ENCODE assay signal across 8 mouse cellular contexts in genomic region chr19:58762848-58763541, GRCm38 (mm10). TPM values are rescaled to one million over a fixed set of nuclear protein-coding genes. Genes with fewer than 3 reads are reported as not detected.
A peak's percentile ranks its signal among the peaks of the same experiment; 100 is the strongest.
DNase-seq lines count a peak whose midpoint lies in the region; ATAC-seq and TF ChIP-seq lines count a peak whose summit lies in the region.

No protein-coding gene starts in this region.

- H3K4me3 ChIP-seq in heart, adult 2 months = no peak overlapping the region
- H3K4me3 ChIP-seq in kidney, adult 2 months (ENCODE audit: insufficient read depth, low read depth, low read length) = no peak overlapping the region
- no peak overlapping the region for H3K4me3 ChIP-seq in midbrain, embryonic 13.5 days (replicated peaks)
- H3K4me3 ChIP-seq in stomach, embryonic 15.5 days (replicated peaks) = no peak overlapping the region

- 14% methylated on average over 12 of the region's 12 CpGs for WGBS in heart, adult 2 months
- WGBS in kidney, adult 2 months = 18% methylated on average over 12 of the region's 12 CpGs
- 11% methylated on average over 12 of the region's 12 CpGs for WGBS in midbrain, embryonic 13.5 days
- WGBS in stomach, embryonic 15.5 days = 11% methylated on average over 12 of the region's 12 CpGs

- DNase-seq in adrenal gland, adult (ENCODE audit: inconsistent age in 2 of 2, low spot score in 1 of 2) = peak; percentile 52 to 81
- DNase-seq in embryo, embryonic 9.5 days (ENCODE audit: extremely low spot score) = peak; percentile 78
- peak; percentile 56 to 65 for DNase-seq in heart, adult 2 months
- peak; percentile 55 for DNase-seq in kidney, adult 2 months
- peak; percentile 85 for DNase-seq in left cerebral cortex, postnatal 4 days
- DNase-seq in c-Kit-positive CD71-positive TER-119-positive erythroid progenitor cells, embryonic 14.5 days (ENCODE audit: low spot score) = no peak

- TF ChIP-seq CTCF in heart, adult 2 months (IDR thresholded peaks at IDR 0.05) = peak; percentile 85
- peak; percentile 74 for TF ChIP-seq CTCF in kidney, adult 2 months (conservative IDR thresholded peaks at IDR 0.05; ENCODE audit: insufficient read depth, insufficient read length, low read depth, low read length)

- no peaks in the 10 kb centered on the region for H3K27me3 ChIP-seq in heart, adult 2 months (ENCODE audit: control insufficient read depth, insufficient read depth, low read length)
- no peaks in the 10 kb centered on the region for H3K27me3 ChIP-seq in kidney, adult 2 months (replicated peaks; ENCODE audit: control insufficient read depth, insufficient read depth, low read length)
- H3K27me3 ChIP-seq in midbrain, embryonic 13.5 days = peaks cover 5% of the 10 kb centered on the region; the same call in 1 of the 2 replicates
- no peaks in the 10 kb centered on the region for H3K27me3 ChIP-seq in stomach, embryonic 15.5 days (replicated peaks)

- no peak for TF ChIP-seq POLR2A in heart, adult 2 months (IDR thresholded peaks at IDR 0.05; ENCODE audit: insufficient read depth, low read depth, low read length)
- no peak for TF ChIP-seq POLR2A in kidney, adult 2 months (IDR thresholded peaks at IDR 0.05; ENCODE audit: low read depth, low read length)

- H3K36me3 ChIP-seq in heart, adult 2 months (ENCODE audit: control insufficient read depth, insufficient read depth, low read length) = no peaks in the 10 kb centered on the region
- H3K36me3 ChIP-seq in kidney, adult 2 months (ENCODE audit: control insufficient read depth, insufficient read depth, low read length) = no peaks in the 10 kb centered on the region
- H3K36me3 ChIP-seq in midbrain, embryonic 13.5 days = no peaks in the 10 kb centered on the region
- H3K36me3 ChIP-seq in stomach, embryonic 15.5 days = no peaks in the 10 kb centered on the region

- H3K9ac ChIP-seq in heart, adult 2 months (ENCODE audit: low read depth, low read length) = no peak overlapping the region
- no peak overlapping the region for H3K9ac ChIP-seq in midbrain, embryonic 13.5 days (replicated peaks)
- H3K9ac ChIP-seq in stomach, embryonic 15.5 days = no peak overlapping the region

- peak; percentile 83 for ATAC-seq in midbrain, embryonic 13.5 days
- peak; percentile 45; the same call in 1 of the 2 replicates for ATAC-seq in stomach, embryonic 15.5 days (ENCODE audit: insufficient read depth, low FRiP score, low read depth)

- no peak overlapping the region for H3K27ac ChIP-seq in heart, adult 2 months
- H3K27ac ChIP-seq in kidney, adult 2 months (ENCODE audit: insufficient read depth, low read depth, low read length) = no peak overlapping the region
- H3K27ac ChIP-seq in midbrain, embryonic 13.5 days = no peak overlapping the region
- H3K27ac ChIP-seq in stomach, embryonic 15.5 days = no peak overlapping the region

- H3K4me1 ChIP-seq in heart, adult 2 months (ENCODE audit: control insufficient read depth, insufficient read depth, low read length) = no peaks in the 10 kb centered on the region
- H3K4me1 ChIP-seq in kidney, adult 2 months (ENCODE audit: control insufficient read depth, insufficient read depth, low read length) = no peaks in the 10 kb centered on the region
- H3K4me1 ChIP-seq in midbrain, embryonic 13.5 days (replicated peaks) = peaks cover 10% of the 10 kb centered on the region
- H3K4me1 ChIP-seq in stomach, embryonic 15.5 days = peaks cover 3% of the 10 kb centered on the region; the same call in 1 of the 2 replicates

- intact Hi-C loops in heart, adult 2 months (cut with DNase I) = loop anchor here (1.0 to 5.0 kb wide), 3 partner anchors 43 to 444 kb away; no protein-coding TSS in a partner anchor
- intact Hi-C loops in left cerebral cortex, postnatal 4 days (cut with DNase I) = loop anchor here (10.0 kb wide), 1 partner anchor 142 kb away; no protein-coding TSS in a partner anchor

- no peaks in the 10 kb centered on the region for H3K79me2 ChIP-seq in heart, adult 2 months (replicated peaks; ENCODE audit: control insufficient read depth, insufficient read depth, low read length)

- peak overlapping the region; percentile 17; the same call in 1 of the 2 replicates for H3K4me2 ChIP-seq in midbrain, embryonic 13.5 days (replicated peaks)
- no peak overlapping the region for H3K4me2 ChIP-seq in stomach, embryonic 15.5 days

- 0 out of 2 replicates have a peak, but pooled peaks have one; percentile 22 for TF ChIP-seq EP300 in heart, adult 2 months (IDR thresholded peaks at IDR 0.05; ENCODE audit: insufficient read depth, low read depth, low read length)

- no peaks in the 10 kb centered on the region for H3K9me3 ChIP-seq in midbrain, embryonic 13.5 days
- no peaks in the 10 kb centered on the region for H3K9me3 ChIP-seq in stomach, embryonic 15.5 days

RNA-seq across cellular contexts. Expression of gene Pnliprp2, which starts 3.5 kb away (rescaled TPM):
- total RNA-seq in heart, adult 2 months (2021) = not detected
- polyA plus RNA-seq in heart, adult 2 months (2012; rRNA removed) = not detected in 2 replicates
- not detected in 2 replicates for polyA plus RNA-seq in kidney, adult 2 months (2012; rRNA removed)
- total RNA-seq in left cerebral cortex, postnatal 4 days (2021) = under 1 TPM in 1 of 2 experiments, not detected in 1; 0.22 TPM
- polyA plus RNA-seq in midbrain, embryonic 13.5 days (2015; fragmentation: Nextera tagmentation; extraction: Ambion mirVana) = 0.09 TPM in 1 of 2 replicates, not detected in the other
- 17.6 and 18.4 TPM in 2 replicates for polyA plus RNA-seq in stomach, embryonic 15.5 days (2015; fragmentation: Nextera tagmentation; extraction: Ambion mirVana)

RNA-seq across cellular contexts. Expression of gene 1700019N19Rik, which starts 31.3 kb away (rescaled TPM):
- not detected for total RNA-seq in heart, adult 2 months (2021)
- polyA plus RNA-seq in heart, adult 2 months (2012; rRNA removed) = 0.29 TPM in 2 replicates
- polyA plus RNA-seq in kidney, adult 2 months (2012; rRNA removed) = 0.16 TPM in 2 replicates
- not detected for total RNA-seq in left cerebral cortex, postnatal 4 days (2021)
- not detected in 2 replicates for polyA plus RNA-seq in midbrain, embryonic 13.5 days (2015; fragmentation: Nextera tagmentation; extraction: Ambion mirVana)
- 0.14 TPM in 1 of 2 replicates, not detected in the other for polyA plus RNA-seq in stomach, embryonic 15.5 days (2015; fragmentation: Nextera tagmentation; extraction: Ambion mirVana)

RNA-seq across cellular contexts. Expression of gene Pnliprp1, which starts 34.3 kb away (rescaled TPM):
- not detected for total RNA-seq in heart, adult 2 months (2021)
- polyA plus RNA-seq in heart, adult 2 months (2012; rRNA removed) = 0.68 TPM in 1 of 2 replicates, not detected in the other
- polyA plus RNA-seq in kidney, adult 2 months (2012; rRNA removed) = 0.31 and 0.38 TPM in 2 replicates
- under 1 TPM in 1 of 2 experiments, not detected in 1; 0.44 TPM for total RNA-seq in left cerebral cortex, postnatal 4 days (2021)
- 3.1 and 5.5 TPM in 2 replicates for polyA plus RNA-seq in midbrain, embryonic 13.5 days (2015; fragmentation: Nextera tagmentation; extraction: Ambion mirVana)
- 3,354 and 4,799 TPM in 2 replicates for polyA plus RNA-seq in stomach, embryonic 15.5 days (2015; fragmentation: Nextera tagmentation; extraction: Ambion mirVana)

Comparison
In these comparisons a context has a peak if more than half of its experiments do, and no peak if none do; other contexts are left out.
1. RNA of gene Pnliprp2, which starts 3.5 kb away (polyA plus RNA-seq): 17.6 to 18.4 TPM in stomach, embryonic 15.5 days; 0.09 TPM in midbrain, embryonic 13.5 days, not detected in heart, adult 2 months and not detected in kidney, adult 2 months; every median in the first group is over 10 times any median in the second.
2. RNA of gene Pnliprp1, which starts 34.3 kb away (polyA plus RNA-seq): 3,354 to 4,799 TPM in stomach, embryonic 15.5 days; 3.1 to 5.5 TPM in midbrain, embryonic 13.5 days, 0.68 TPM in heart, adult 2 months and 0.31 to 0.38 TPM in kidney, adult 2 months; every median in the first group is over 100 times any median in the second.